Mouse (Mus musculus) layer of hippocampus, adult 2 months (tissue): ENCODE data around the gene Flad1. TPM values are rescaled to one million over a fixed set of nuclear protein-coding genes. Genes with fewer than 3 reads are reported as not detected.

Source experiments
- DNase-seq, 2 experiments: peaks; one replicate each; pipeline ENCODE4 v3.0.0; 2022; ENCODE audit warnings: low spot score in 2 of 2
- H3K27ac ChIP-seq: fragments of 200-600 bp; 2 replicates; pipeline ENCODE4 v1.8.1; 2022
- H3K4me3 ChIP-seq: fragments of 200-600 bp; 2 replicates; pipeline ENCODE4 v1.8.1; 2022; ENCODE audit warnings: mild to moderate bottlenecking
- CTCF ChIP-seq: fragments of 200-600 bp; conservative IDR thresholded peaks from 2 replicates; pipeline ENCODE4 v1.8.1; 2022; ENCODE audit warnings: antibody characterized with exemption, mild to moderate bottlenecking, moderate library complexity
- total RNA-seq, 2 experiments: library from RNA; stranded (reverse); gene quantifications; 2 replicates each; pipeline ENCODE4 v1.2.3; 2021

Gene Flad1
- total RNA-seq, 2 experiments from 2014 or later: 37.2 to 39.8 TPM

DNA sequence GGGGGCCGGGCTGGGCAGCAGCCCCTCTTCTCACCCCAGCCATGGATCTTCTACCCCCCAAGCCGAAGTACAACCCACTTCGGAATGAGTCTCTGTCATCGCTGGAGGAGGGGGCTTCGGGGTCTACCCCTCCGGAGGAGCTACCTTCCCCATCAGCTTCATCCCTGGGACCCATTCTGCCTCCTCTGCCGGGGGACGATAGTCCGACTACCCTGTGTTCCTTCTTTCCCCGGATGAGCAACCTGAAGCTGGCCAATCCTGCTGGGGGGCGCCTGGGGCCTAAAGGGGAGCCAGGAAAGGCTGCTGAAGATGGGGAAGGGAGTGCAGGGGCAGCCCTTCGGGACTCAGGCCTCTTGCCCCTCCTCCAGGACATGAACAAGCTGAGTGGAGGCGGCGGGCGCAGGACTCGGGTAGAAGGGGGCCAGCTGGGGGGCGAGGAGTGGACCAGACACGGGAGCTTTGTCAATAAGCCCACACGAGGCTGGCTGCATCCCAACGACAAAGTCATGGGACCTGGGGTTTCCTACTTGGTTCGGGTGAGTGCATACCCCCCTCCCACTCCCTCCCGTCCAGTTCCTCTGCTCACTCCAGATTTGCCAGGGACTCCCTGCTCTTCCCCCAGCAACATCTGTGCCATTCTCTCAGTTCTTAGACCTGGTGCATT, 10.3 kb upstream of the Flad1 start:
- no peak for TF ChIP-seq CTCF
- no peak for DNase-seq
- H3K27ac ChIP-seq: peak overlapping the region; percentile 68

DNA sequence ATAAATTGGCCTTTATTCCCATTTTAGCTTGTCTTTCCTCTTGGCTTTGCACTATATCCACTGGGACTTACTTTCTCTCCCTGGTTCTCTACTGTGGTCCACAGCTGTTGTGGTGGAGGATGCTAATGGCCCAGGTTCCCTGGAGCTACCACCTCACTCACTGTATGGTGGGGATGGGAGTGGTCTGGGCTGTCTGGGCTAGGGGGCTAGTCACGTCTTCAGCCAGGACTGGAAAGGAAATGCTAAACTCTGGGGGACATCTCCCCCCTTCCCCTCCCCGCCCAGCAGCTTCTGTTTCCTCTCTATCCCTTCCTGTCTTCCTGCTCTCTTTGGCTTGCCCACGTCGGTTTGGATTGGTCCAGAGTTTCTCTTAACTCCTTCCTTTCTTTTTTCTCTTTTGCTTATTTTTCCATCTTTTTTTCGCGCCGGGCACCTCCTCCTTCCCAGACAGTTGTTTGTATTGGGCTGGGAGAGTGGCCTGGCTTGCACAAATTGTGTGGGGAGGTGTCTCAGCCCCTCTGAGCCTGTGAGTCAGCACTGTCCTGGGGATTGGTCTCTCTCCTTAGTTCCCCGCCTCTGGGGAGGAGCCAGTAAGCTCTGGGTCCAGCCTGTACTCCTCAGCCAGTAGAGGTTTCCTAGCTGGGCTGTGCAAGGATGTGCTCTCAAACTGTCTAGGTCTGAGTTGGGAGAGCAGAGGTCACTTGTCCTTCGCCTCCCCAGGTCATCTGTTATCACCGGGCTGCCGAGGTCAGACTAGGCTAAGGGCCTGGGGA, 9.5 kb upstream of the Flad1 start:
- peak; percentile 57 to 76 for DNase-seq
- H3K27ac ChIP-seq: peak overlapping the region; percentile 68

More for the DNA sequence above, 10.3 kb upstream of the Flad1 start:
- H3K4me3 ChIP-seq: peak overlapping the region; percentile 53

DNA sequence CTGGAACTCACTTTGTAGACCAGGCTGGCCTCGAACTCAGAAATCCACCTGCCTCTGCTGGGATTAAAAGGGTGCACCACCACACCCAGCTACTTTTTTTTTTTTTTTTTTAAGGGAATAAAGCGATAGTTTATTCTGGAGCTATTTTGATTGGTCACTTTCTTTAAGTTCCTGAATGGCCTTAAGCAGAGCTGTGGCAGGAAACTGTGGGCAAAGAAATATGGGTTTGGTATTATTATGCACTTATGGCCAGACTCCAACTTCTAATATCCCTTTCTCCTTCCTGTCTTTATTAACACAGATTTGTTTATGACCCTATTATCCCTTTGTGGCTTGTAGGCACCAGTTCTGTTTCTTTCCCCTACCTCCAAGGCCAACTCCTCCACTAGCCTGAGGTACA, 8.8 kb upstream of the Flad1 start:
- Histone ChIP-seq H3K4me3 (no peak overlapping the region), H3K27ac (peak overlapping the region; percentile 68; the same call in 1 of the 2 replicates)
- no peak for DNase-seq
- TF ChIP-seq CTCF: no peak

More for the DNA sequence above, 9.5 kb upstream of the Flad1 start:
- TF ChIP-seq CTCF: no peak
- peak overlapping the region; percentile 53 for H3K4me3 ChIP-seq

DNA sequence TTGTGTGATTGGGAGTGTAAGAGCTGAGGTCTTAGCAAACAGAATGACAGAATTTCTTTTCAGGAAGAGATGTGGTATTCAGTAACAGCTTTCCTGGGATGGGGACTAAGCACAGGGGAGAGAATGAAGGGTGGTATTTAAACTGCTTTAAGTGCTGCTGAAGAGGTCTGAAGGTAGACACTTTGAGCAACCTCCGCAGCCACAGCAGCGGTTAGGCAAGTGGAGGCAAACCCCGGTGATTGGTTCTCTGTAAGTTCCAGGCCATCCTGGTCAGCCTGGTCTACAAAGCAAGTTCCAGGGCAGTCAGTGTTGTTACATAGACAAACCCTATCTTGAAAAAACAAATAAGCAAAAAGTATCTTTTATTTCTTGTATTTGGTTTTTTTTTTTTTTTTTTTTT, 8.3 kb upstream of the Flad1 start:
- DNase-seq: no peak
- peak overlapping the region; percentile 87 for H3K27ac ChIP-seq

DNA sequence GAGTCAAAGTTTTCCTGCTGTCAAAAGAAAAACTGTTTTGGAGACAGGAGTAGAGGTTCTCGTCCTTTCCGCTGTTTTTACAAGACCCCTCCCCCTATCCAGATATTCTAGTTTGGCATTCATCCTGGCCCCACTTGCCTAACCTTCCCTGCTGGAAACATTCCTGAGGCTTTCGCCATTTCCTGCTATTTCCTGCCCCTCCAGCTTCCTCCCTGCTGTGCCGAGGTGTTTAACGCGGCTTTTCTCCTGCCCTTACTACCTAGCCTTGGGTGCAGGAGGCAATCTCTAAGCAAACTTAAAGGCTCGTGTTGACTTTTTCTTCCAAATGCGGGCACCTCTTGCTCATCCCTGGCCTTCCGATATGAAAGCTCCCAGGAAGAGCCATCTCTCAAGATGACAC, 7.9 kb upstream of the Flad1 start:
- DNase-seq: no peak
- no peak for TF ChIP-seq CTCF
- Histone ChIP-seq H3K27ac (peak overlapping the region; percentile 87), H3K4me3 (peak overlapping the region; percentile 82)

More for the DNA sequence above, 8.3 kb upstream of the Flad1 start:
- H3K4me3 ChIP-seq: peak overlapping the region; percentile 82; the same call in 1 of the 2 replicates
- TF ChIP-seq CTCF: no peak

DNA sequence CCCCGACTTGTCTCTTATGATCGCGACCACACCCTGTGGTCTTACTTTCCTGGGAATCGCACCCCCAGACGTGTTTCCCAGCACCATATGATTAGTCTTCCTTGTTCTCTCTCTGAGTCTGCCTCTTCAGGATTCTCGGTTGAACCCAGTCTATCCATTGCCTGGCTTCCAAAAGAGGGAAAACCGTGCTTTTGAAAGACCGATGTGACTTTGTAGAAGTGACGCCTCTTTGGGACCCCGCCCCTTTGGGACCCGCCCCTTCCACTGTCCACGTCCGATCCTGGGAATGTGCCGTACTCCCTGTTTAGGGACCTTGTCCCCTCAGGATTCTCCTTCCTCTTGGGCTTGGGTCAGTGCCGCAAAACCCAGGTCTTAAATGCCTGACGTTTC, 7.2 kb upstream of the Flad1 start:
- peak overlapping the region; percentile 87 for H3K27ac ChIP-seq
- TF ChIP-seq CTCF: no peak
- DNase-seq: no peak
- H3K4me3 ChIP-seq: peak overlapping the region; percentile 82

DNA sequence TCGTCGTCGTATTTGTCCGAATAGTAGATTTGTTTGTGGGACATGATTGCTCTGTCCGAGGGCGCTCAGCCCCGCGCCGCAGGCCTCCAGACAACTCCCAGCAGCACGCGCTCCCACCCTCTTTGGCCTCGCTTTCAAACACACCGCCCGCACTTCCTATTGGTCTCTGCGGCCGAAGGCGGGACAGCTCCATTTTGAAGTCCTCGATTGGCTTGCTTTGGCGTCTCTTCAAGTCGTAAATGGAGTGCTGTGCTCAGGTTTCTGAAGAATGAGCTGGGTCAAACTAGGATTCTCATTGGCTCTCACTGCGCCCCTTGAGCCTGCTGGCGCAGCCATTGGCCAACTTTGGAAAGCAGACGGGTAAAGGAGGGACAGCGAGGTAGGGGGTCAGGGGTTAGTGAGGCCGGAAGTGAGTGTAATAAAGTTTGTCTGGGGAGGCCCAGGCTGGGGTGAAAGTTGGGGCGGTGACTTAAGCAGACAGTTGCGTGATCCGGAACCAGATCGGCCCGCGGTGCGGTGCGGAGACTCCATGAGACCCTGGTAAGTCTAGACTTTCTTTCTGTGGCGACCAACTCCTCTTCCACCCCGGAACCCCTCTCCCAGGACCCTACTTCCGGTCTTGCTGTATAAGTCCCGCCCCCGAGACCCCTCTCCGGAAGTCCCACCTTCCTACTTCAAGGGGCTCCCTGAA, 6.6 kb upstream of the Flad1 start, which contains the start of the genes Cks1b and Shc1:
Cks1b (minus strand) TSS at position 214 of the 691 bp plus-strand sequence.
Shc1 (plus strand) TSS at position 274 of the 691 bp plus-strand sequence.
- peak; percentile 87 to 96 for DNase-seq
- 0 out of 2 replicates have a peak, but pooled peaks have one; percentile 21 for TF ChIP-seq CTCF
- peak within 1 kb of the TSS; percentile 87 for H3K27ac ChIP-seq
- peak within 1 kb of the TSS; percentile 82 for H3K4me3 ChIP-seq

DNA sequence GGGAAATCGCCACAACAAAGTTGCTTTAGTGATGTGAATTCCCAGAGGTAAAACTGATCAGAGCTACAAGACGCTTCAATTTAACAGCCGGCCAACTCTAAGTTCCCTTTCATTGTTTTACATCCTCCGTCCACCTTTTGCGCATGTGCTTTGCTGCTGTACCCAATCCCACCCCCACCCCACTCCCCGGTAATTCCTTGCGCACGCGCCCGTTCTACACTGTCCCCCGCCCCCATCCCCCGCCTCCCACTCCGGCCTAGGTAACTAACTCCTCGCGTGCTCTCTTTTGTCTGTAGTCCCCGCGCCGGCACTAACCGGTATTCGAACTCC, 6.1 kb upstream of the Flad1 start:
- Histone ChIP-seq H3K27ac (no peak overlapping the region), H3K4me3 (peak overlapping the region; percentile 82)
- TF ChIP-seq CTCF: no peak
- no peak for DNase-seq

DNA sequence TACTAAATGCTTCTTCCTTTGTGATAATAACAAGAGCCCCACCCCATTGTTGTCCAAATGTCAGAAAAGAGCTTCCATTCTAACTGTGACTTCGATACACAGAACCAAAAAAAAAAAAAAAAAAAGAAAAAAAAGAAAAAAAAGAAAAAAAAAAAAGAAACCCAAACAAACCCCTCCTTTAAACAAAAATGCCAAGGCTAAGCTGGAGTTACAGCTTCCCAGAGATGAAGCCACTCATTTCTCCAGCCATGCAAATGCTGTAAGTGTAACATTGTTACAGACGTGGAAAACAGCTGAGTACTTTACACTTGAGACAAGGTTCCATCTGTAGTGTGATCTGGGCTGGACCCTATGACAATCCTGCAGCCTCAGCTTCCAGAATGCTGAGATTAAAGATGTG, 5.5 kb upstream of the Flad1 start:
- TF ChIP-seq CTCF: no peak
- Histone ChIP-seq H3K4me3 (no peak overlapping the region), H3K27ac (no peak overlapping the region)
- DNase-seq: no peak

DNA sequence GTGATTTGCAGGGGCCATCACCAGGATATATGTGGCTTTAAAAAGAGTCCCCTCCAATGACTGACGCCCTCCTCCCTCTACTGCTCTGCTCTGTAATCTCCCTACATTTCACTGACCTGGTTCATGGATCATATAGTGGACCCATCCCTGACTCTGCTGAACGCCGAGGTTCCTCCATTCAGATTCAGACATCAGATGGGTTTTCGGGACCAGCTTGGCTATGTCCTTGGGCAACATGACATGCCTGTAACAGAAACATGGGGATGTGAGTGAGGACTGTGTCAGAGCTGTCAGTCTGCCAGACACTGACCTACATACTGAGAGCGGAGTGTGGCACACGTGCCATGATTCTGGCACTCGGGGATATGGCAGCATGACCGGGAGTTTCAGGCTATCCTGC, 4.5 kb upstream of the Flad1 start:
- no peak overlapping the region for H3K27ac ChIP-seq
- no peak for TF ChIP-seq CTCF
- no peak overlapping the region for H3K4me3 ChIP-seq
- DNase-seq: no peak

DNA sequence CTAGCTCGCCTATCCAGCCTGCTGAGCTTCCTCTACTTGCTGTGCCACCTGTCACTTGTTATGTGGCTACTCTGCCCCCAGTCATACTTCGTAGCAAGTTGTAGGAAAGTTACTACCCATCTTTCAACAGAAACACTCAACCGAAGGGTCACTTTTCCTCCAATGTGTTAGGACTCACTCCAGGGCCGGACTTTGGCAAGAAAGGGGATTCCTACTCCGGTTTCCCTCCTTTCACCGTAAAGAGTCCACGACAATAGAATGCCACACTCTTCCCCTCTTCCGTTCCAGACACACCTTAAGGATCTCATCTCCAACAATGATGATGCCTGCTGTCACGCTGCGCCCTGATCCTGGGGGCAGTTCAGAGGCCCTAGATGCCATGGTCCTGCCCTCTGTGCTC, 806 bp downstream of the Flad1 start:
- Histone ChIP-seq H3K27ac (no peak overlapping the region), H3K4me3 (peak overlapping the region; percentile 56)
- DNase-seq: no peak
- TF ChIP-seq CTCF: no peak

DNA sequence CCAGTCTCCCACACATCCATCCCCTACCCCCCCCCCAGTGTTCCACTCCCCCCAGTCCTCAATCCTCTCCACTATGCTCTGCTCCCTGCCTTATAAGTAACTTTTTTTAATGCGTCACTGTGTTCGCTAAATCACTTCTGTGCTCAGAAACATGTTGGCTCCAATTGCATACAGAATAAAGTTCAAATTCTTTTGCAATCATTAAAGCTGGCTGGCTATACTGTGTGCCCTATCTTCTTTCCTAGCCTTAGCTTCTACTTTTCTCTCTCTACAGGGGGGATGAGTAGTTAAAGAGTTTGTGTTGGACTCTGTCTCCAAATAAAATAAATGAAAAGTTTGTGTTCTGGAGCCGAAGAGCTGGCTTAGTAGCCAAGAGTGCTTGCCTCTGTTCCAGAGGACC, 2.0 kb downstream of the Flad1 start:
- no peak for TF ChIP-seq CTCF
- Histone ChIP-seq H3K27ac (no peak overlapping the region), H3K4me3 (no peak overlapping the region)
- no peak for DNase-seq

DNA sequence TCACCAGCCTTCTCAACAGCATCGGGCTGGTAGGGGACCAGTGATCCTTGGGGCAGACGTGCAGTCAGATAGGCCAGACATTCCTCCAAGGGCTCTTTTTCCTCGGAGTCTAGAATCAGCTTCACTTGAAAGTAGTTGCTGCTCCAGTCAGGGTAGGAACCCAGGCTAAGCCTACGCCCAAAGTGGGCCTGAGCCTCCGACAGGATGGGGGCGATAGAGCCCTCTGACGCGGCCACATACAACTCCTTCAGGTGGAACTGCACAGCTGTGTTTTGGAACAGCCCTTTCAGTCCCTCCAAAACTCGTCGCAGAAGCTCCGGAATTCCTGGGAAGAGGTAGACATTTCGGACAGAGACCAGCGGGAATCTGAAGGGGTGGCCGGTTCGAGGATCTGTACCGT, 3.2 kb downstream of the Flad1 start:
- Histone ChIP-seq H3K27ac (no peak overlapping the region), H3K4me3 (no peak overlapping the region)
- DNase-seq: no peak
- no peak for TF ChIP-seq CTCF
